Mouse (Mus musculus) heart, embryonic 12.5 days (tissue): Measurements from ENCODE around the gene Zbtb7a. TPM values are rescaled to one million over a fixed set of nuclear protein-coding genes. Genes with fewer than 3 reads are reported as not detected.

ENCODE experiments used
- ATAC-seq: fragments of 200-750 bp; cut with Nextera tagmentation; 2 replicates; pipeline ENCODE4 v1.8.0; 2017; ENCODE audit warnings: moderate TSS enrichment, moderate library complexity; ENCODE audit not compliant: insufficient number of reproducible peaks, low FRiP score
- H3K27ac ChIP-seq: fragments of 300-500 bp; sonication (generic); 2 replicates; pipeline ENCODE4 v1.5.1; 2016; ENCODE audit warnings: mild to moderate bottlenecking, moderate library complexity; ENCODE audit not compliant: poor library complexity, severe bottlenecking
- H3K27me3 ChIP-seq: fragments of 300-500 bp; sonication (generic); replicated peaks from 2 replicates; pipeline ENCODE4 v1.6.1; 2016; ENCODE audit warnings: mild to moderate bottlenecking, moderate library complexity
- H3K36me3 ChIP-seq: fragments of 300-500 bp; sonication (generic); 2 replicates; pipeline ENCODE4 v1.6.1; 2016; ENCODE audit warnings: mild to moderate bottlenecking, moderate library complexity
- H3K4me1 ChIP-seq: fragments of 300-500 bp; sonication (generic); replicated peaks from 2 replicates; pipeline ENCODE4 v1.6.1; 2016; ENCODE audit warnings: mild to moderate bottlenecking
- H3K4me2 ChIP-seq: fragments of 300-500 bp; sonication (generic); 2 replicates; pipeline ENCODE4 v1.6.1; 2016; ENCODE audit warnings: mild to moderate bottlenecking, moderate library complexity
- H3K4me3 ChIP-seq: fragments of 300-500 bp; sonication (generic); 2 replicates; pipeline ENCODE4 v1.5.1; 2016; ENCODE audit warnings: mild to moderate bottlenecking
- H3K9ac ChIP-seq: fragments of 300-500 bp; sonication (generic); 2 replicates; pipeline ENCODE4 v1.6.1; 2016; ENCODE audit warnings: mild to moderate bottlenecking, moderate library complexity
- H3K9me3 ChIP-seq: fragments of 300-500 bp; sonication (generic); replicated peaks from 2 replicates; pipeline ENCODE4 v1.6.1; 2016; ENCODE audit warnings: mild to moderate bottlenecking, moderate library complexity
- WGBS: fragments of 180-500 bp; shearing (Covaris S2); methylation state at CpG from one replicate; pipeline ENCODE4 v1.1.7; 2016; 5-methylcytosine and 5-hydroxymethylcytosine counted together
- polyA plus RNA-seq: library from polyadenylated mRNA; unstranded; fragments of >200 nt; fragmentation: Nextera tagmentation; extraction: Ambion mirVana; gene quantifications from 2 replicates; pipeline ENCODE4 v1.2.1, GENCODE M21; 2016

Gene Zbtb7a
- polyA plus RNA-seq, 1 experiment from 2014 or later = 24.7 TPM

DNA sequence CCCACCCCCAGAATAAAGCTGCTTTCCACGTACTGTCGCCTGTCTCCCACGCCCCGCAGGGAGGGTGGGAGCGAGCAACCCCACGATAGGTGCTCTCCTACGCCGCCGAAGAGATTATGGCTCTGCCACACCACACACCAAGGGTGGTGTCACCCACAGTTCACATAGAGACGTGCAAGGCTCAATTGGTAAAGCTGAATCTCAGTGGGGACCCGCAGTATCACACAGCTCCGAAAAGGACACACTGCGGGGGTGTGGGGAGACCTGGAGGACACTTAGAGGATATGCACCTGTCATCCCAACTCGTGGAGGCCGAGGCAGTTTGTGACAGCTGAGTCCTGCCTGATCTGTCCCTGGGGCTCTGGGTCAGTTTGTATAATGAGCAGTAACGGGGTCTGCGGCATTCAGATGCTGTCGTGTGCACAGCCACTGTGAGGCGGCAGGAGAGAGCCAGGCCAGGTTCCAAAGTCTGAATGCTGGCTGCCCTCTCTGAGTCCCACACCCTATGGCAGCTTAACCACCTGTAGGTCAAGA is 58.0 kb downstream of the Zbtb7a start:
- Histone ChIP-seq H3K9ac (peak overlapping the region; percentile 84), H3K9me3 (no peaks in the 10 kb centered on the region), H3K4me1 (peaks cover 45% of the 10 kb centered on the region), H3K27me3 (peaks cover 18% of the 10 kb centered on the region; the same call in 1 of the 2 replicates), H3K36me3 (peaks cover 26% of the 10 kb centered on the region), H3K4me3 (peak overlapping the region; percentile 54), H3K27ac (peak overlapping the region; percentile 93), H3K4me2 (peak overlapping the region; percentile 89)
- 0 out of 2 replicates have a peak, but pooled peaks have one; percentile 5 for ATAC-seq
- 6% methylated on average over 19 of the region's 19 CpGs for WGBS

- peak overlapping the region; percentile 70 for H3K4me2 ChIP-seq
- H3K4me3 ChIP-seq = peak overlapping the region; percentile 54
- peaks cover 18% of the 10 kb centered on the region; the same call in 1 of the 2 replicates for H3K27me3 ChIP-seq
- no peaks in the 10 kb centered on the region for H3K9me3 ChIP-seq
- H3K27ac ChIP-seq = peak overlapping the region; percentile 99
- peak; percentile 29 for ATAC-seq
- peak overlapping the region; percentile 90 for H3K9ac ChIP-seq
- 10% methylated on average over 37 of the region's 37 CpGs for WGBS
- peaks cover 53% of the 10 kb centered on the region for H3K4me1 ChIP-seq
- peaks cover 17% of the 10 kb centered on the region for H3K36me3 ChIP-seq
Observed at GRCm38 (mm10) chr10:81193991-81194774, 59.2 kb downstream of the Zbtb7a start.

- Histone ChIP-seq H3K9ac (peak overlapping the region; percentile 90), H3K4me1 (peaks cover 59% of the 10 kb centered on the region)
Observed at GRCm38 (mm10) chr10:81195300-81195699, 60.3 kb downstream of the Zbtb7a start.

GRCm38 (mm10) chr10:81196470-81197065 is 61.5 kb downstream of the Zbtb7a start:
- Histone ChIP-seq H3K4me2 (peak overlapping the region; percentile 70), H3K9me3 (no peaks in the 10 kb centered on the region), H3K27ac (peak overlapping the region; percentile 99), H3K9ac (peak overlapping the region; percentile 90), H3K4me1 (peaks cover 60% of the 10 kb centered on the region), H3K27me3 (peaks cover 18% of the 10 kb centered on the region; the same call in 1 of the 2 replicates), H3K4me3 (peak overlapping the region; percentile 54), H3K36me3 (no peaks in the 10 kb centered on the region)
- WGBS = 51% methylated on average over 11 of the region's 11 CpGs
- no peak for ATAC-seq

More at GRCm38 (mm10) chr10:81195300-81195699, 60.3 kb downstream of the Zbtb7a start:
- Histone ChIP-seq H3K36me3 (peaks cover 9% of the 10 kb centered on the region), H3K27me3 (peaks cover 18% of the 10 kb centered on the region; the same call in 1 of the 2 replicates), H3K4me2 (peak overlapping the region; percentile 70), H3K9me3 (no peaks in the 10 kb centered on the region), H3K4me3 (peak overlapping the region; percentile 54), H3K27ac (peak overlapping the region; percentile 99)
- no peak for ATAC-seq
- 39% methylated on average over 4 of the region's 4 CpGs for WGBS

GRCm38 (mm10) chr10:81197305-81197704 is 62.3 kb downstream of the Zbtb7a start:
- Histone ChIP-seq H3K4me1 (peaks cover 61% of the 10 kb centered on the region), H3K36me3 (no peaks in the 10 kb centered on the region), H3K27me3 (peaks cover 18% of the 10 kb centered on the region; the same call in 1 of the 2 replicates), H3K9ac (peak overlapping the region; percentile 90), H3K4me3 (0 out of 2 replicates have a peak overlapping the region, but pooled peaks have one; percentile 54), H3K9me3 (no peaks in the 10 kb centered on the region), H3K4me2 (peak overlapping the region; percentile 70), H3K27ac (peak overlapping the region; percentile 99)
- ATAC-seq = no peak
- WGBS = 30% methylated on average over 6 of the region's 6 CpGs

- 2% methylated on average over 9 of the region's 9 CpGs for WGBS
- H3K27ac ChIP-seq = 0 out of 2 replicates have a peak overlapping the region, but pooled peaks have one; percentile 94
- no peaks in the 10 kb centered on the region for H3K9me3 ChIP-seq
- no peak overlapping the region for H3K4me3 ChIP-seq
- no peaks in the 10 kb centered on the region for H3K36me3 ChIP-seq
- H3K4me2 ChIP-seq = no peak overlapping the region
- ATAC-seq = no peak
- H3K4me1 ChIP-seq = peaks cover 63% of the 10 kb centered on the region
- H3K9ac ChIP-seq = peak overlapping the region; percentile 61; the same call in 1 of the 2 replicates
- peaks cover 18% of the 10 kb centered on the region; the same call in 1 of the 2 replicates for H3K27me3 ChIP-seq
Observed at GRCm38 (mm10) chr10:81198230-81198629, 63.2 kb downstream of the Zbtb7a start.

DNA sequence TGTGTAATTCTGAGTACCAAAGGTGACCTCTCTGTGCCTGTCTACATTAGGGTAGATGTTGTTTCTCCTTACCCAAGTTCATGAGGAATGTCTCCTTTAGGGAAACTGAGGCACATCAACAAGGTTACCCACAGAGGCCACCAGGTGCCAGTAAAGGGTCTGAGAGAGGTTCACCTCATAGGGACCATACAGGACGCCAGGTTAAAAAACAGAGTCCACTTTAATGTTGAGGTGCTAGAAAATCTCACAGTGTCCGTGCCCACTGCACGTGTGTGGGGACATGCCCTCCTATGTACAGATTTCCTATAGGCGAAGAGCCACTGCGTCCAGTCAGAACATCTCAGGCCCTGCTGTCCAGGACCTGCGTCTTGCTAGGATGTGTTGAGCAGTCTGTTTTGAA is 64.0 kb downstream of the Zbtb7a start:
- Histone ChIP-seq H3K4me3 (no peak overlapping the region), H3K36me3 (no peaks in the 10 kb centered on the region), H3K4me2 (no peak overlapping the region), H3K27me3 (peaks cover 18% of the 10 kb centered on the region; the same call in 1 of the 2 replicates), H3K4me1 (peaks cover 64% of the 10 kb centered on the region), H3K9me3 (no peaks in the 10 kb centered on the region), H3K9ac (peak overlapping the region; percentile 61), H3K27ac (peak overlapping the region; percentile 94)
- ATAC-seq = no peak
- WGBS = 77% methylated on average over 6 of the region's 6 CpGs

DNA sequence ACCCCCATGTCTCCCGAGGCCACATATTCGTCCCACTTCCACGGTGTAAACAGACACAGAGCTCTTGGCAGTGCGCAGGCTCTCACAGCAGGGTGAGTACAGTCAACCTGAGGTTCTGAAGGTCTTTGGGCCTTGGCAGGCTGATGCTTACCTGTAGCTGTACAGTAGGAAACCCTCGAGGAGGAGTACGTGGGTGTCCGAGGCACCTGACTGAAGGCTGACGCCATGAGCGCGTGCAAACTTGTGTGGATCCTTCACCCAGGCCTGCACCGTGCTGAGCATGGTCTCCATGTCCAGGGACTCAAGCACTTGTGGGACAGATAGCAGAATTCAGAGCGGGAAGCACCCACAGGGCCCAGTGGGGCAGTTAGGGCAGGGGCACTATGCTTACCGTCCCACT is 65.1 kb downstream of the Zbtb7a start:
- peak overlapping the region; percentile 94 for H3K27ac ChIP-seq
- no peaks in the 10 kb centered on the region for H3K36me3 ChIP-seq
- H3K4me2 ChIP-seq = no peak overlapping the region
- H3K4me1 ChIP-seq = peaks cover 66% of the 10 kb centered on the region
- no peak overlapping the region for H3K4me3 ChIP-seq
- ATAC-seq = no peak
- H3K9ac ChIP-seq = peak overlapping the region; percentile 61
- peaks cover 9% of the 10 kb centered on the region; the same call in 1 of the 2 replicates for H3K27me3 ChIP-seq
- H3K9me3 ChIP-seq = no peaks in the 10 kb centered on the region
- 73% methylated on average over 13 of the region's 13 CpGs for WGBS

DNA sequence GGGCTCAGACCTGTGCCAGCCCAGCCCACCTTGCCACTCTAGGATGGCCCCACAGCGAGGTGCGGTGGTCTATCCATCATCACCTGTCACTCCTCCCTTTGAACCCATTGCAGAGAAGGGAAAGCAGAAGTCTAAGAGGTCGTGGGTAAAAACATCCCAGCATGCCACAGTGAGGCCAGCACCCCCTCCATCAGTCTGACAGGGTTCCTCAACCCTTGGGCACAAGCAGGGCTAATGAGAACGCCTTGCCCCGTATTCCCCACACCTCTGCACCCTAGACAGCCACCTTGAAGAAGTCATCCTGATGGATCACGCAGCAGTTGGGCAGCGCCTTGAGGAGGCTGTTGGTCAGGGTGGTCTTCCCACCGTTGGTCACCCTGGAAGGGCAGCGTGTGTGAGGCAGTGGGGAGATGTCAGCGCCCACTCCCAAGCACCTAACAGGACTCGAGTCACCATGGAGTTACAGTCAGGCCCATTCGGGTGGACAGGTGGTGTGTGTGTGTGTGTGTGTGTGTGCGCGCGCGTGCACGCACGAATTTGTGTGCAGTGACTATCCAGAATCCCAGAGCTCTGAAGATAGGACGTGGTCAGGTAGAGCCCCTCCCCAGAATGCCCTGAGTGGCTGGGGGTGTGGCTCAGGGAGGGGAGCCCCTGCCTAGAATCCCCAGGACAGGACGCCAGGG is 65.7 kb downstream of the Zbtb7a start:
- WGBS = 64% methylated on average over 20 of the region's 20 CpGs
- Histone ChIP-seq H3K36me3 (no peaks in the 10 kb centered on the region), H3K9me3 (no peaks in the 10 kb centered on the region), H3K27ac (peak overlapping the region; percentile 94), H3K27me3 (peaks cover 6% of the 10 kb centered on the region; the same call in 1 of the 2 replicates), H3K4me3 (no peak overlapping the region), H3K4me1 (peaks cover 66% of the 10 kb centered on the region), H3K9ac (peak overlapping the region; percentile 61), H3K4me2 (peak overlapping the region; percentile 50; the same call in 1 of the 2 replicates)
- ATAC-seq = no peak

GRCm38 (mm10) chr10:81201807-81202758 is 67.1 kb downstream of the Zbtb7a start, which contains the start of gene Nmrk2:
Nmrk2 (minus strand) TSS chr10:81202051.
- 47% methylated on average over 13 of the region's 13 CpGs for WGBS
- 0 out of 2 replicates have a peak within 1 kb of the TSS, but pooled peaks have one; percentile 2 for H3K4me3 ChIP-seq
- peak; percentile 43 for ATAC-seq
- no peaks in the 10 kb centered on the region for H3K9me3 ChIP-seq
- H3K36me3 ChIP-seq = no peaks in the 10 kb centered on the region
- H3K4me1 ChIP-seq = peaks cover 66% of the 10 kb centered on the region
- H3K4me2 ChIP-seq = peak within 1 kb of the TSS; percentile 50
- H3K9ac ChIP-seq = peak within 1 kb of the TSS; percentile 61
- H3K27ac ChIP-seq = peak within 1 kb of the TSS; percentile 94
- no peaks in the 10 kb centered on the region for H3K27me3 ChIP-seq
